Mouse (Mus musculus): Measurements from ENCODE around the gene Gal3st1.
"Not testable (repeated sequence)": the region's sequence is repeated elsewhere in the genome, so short reads cannot be mapped to it uniquely, and the experiment has no call there.

Gal3st1 gene

DNA sequence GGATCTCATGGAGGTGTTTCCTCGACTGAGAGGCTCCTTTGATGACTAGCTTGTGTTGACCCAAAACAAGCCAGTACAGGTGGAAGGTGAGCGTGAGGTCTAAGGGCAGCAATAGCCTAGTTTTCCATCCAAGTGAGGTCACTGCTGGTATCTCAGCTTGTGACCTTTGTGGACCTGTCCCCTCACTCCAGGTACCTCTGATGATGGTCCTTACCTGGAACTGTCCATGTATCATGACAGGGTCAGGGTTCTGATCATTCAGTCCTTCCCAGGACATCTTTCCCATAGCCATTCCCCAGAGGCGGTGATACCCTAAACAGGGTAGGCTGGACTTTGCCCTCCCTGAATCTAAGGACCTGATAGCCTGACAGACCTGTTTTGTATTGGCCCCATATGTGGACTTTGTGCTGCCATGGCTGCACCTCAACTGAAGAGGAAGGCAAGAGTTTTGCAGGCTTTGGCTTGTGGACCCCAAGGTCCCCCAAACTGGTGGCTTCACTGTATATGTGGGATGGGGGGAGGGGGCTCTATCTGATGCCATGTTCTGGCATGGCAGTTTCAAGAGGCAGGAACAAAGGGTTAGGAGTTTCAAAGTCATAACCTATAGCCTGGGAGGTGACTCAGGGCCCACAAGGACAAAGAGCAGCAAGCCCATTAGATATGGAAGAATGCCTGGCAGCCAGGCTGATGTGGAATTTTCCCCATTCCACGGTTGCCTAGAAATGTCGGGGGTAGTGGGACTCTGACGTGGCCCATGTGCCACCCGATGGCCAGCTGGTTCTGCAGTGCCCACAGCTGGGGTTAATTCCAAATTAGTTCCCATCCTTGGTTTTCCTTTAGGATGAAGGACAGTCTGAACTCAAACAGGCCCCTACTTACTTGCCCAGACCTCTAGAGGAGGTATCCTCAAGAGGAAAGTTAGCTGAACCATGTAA is 894 bp upstream of the Gal3st1 start:
- no peak for DNase-seq (ENCODE audit: low read depth, low spot score)

DNA sequence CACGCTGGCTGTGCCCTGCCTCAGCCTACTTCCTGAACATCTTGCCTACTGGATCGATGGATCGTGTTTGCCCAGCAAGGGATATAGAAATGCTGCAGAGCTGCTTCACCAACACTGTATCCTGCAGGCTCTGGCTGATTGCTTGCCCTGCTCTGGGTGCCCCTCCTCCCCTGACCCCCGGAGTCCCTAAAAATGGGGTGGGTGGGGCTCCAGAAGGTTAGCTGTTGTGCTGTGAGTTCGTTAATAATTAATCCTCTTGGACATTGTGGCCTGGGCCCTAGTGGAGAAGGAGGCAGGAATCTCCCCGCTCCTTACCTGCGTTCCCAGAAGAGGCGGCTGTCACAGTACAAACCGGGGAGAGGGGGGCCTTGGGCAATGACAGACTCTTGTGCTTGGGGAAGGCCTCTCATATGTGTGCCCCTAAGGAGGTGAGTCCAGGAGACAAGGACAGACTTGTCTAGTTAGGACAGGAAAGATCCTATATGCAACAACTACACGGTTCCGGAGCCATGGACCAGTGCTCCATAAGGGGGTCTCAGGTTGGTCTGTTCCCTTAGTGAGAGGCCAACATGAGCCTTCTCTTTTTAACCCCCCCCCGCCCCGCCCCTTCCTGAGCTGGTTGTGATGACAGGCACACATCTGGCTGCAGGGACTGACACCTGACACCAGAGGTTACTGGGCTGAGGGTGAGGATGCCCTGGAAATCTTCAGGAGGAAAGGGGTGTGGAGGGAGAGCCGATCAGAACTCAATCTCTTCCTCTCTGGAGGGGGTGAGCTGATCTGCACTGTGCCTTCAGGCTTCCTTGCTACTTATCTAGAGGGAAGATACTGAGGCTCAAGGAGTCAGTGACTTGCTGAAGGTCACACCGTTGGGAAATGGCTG is 668 bp downstream of the Gal3st1 start:
- no peak for DNase-seq (ENCODE audit: low read depth, low spot score)

DNA sequence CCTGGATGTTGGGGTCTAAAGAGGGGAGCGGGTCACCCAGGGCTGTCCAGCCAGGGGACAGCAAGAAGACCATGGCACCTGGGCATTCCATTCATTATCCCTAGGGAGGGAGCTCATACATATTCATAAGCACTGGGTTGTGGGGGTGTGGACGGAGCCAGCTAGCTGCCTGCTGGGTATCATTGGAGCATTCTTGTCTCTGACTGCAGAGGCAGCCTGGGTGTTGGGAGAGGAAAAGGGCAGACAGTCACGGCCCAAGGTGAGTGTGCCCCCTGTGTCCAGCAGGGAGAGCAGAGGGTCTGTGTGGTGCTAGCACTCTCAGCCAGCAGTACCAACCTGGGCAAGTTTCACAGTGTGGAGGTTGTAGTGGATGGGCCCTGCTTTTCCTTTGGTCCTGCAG is 6.3 kb downstream of the Gal3st1 start:
- no peak for DNase-seq (ENCODE audit: low read depth, low spot score)

DNA sequence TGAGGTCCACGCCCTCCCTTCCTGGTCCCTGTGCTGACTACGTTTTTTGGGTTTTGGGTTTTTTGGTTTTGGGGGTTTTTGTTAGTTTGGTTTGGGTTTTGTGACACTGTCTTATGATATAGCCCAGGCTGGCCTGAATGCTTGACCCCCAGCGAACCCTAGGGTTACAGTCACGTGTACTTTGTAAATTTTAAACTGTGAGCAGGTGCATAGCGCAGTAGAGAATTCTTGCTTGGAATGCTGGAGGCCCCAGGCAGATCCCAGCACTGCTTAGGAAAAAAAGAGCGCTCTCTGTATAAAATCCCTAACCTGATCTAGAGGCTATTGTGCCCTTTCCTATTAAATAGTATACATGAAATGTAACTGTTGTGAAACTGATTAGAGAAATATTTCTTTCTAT is 9.7 kb downstream of the Gal3st1 start:
- no peak for DNase-seq (ENCODE audit: low read depth, low spot score)

DNA sequence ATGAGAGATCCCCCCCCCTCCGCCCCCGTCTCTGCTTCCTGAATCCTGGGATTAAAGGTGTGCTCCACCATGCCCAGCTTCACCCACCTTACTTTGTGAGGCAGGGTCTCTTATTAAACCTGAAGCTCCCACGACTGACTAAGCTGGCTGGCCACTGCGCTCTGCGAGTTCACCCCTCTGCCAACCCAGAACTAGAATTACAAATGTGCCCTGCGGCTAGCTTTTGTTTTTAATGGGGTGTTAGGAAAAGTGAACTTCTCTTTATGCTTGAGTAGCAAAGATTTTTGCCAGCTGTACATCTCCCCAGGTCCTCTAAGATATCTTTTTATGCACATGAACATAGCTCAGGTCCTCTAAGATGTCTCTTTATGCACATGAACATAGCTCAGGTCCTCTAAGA is 10.5 kb downstream of the Gal3st1 start:
- no peak for DNase-seq (ENCODE audit: low read depth, low spot score)

DNA sequence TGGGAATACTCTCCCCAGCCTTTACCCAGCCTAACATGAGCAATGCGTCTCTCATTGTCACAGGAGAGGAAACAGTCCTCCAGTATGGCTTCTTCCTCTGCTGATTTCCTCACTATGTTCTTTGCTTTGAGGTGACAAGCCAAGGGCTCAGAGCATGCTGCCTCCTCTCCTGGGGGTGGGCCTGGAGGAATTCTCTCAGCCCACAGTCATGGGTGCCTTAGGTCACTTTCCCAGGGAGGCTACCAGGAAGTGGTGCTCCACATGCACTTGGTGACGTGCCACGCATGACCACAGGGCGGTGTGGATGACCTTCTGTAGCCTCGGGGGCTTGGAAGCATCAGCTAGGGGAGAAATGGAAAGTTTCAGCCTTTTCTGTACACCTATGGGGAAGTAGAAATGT is 12.1 kb downstream of the Gal3st1 start:
- no peak for DNase-seq (ENCODE audit: low read depth, low spot score)

DNA sequence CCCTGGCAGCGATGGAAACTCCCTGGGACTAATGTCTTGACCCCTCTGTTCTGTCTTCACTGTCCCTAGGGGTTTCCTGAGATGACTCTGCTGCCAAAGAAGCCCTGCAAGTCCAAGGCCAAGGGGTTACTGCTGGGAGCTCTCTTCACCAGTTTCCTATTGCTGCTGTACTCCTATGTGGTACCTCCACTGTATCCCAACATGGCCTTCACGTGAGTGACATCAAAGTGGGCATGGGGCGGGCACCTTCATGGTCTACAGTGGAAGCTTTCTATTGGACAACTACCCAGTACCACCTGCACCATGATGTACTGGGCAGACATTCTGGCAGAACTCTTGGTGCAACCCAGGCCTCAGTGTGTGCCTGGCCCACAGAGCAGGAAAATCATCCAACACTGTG is 13.4 kb downstream of the Gal3st1 start:
- DNase-seq (ENCODE audit: low read depth, low spot score) = no peak

DNA sequence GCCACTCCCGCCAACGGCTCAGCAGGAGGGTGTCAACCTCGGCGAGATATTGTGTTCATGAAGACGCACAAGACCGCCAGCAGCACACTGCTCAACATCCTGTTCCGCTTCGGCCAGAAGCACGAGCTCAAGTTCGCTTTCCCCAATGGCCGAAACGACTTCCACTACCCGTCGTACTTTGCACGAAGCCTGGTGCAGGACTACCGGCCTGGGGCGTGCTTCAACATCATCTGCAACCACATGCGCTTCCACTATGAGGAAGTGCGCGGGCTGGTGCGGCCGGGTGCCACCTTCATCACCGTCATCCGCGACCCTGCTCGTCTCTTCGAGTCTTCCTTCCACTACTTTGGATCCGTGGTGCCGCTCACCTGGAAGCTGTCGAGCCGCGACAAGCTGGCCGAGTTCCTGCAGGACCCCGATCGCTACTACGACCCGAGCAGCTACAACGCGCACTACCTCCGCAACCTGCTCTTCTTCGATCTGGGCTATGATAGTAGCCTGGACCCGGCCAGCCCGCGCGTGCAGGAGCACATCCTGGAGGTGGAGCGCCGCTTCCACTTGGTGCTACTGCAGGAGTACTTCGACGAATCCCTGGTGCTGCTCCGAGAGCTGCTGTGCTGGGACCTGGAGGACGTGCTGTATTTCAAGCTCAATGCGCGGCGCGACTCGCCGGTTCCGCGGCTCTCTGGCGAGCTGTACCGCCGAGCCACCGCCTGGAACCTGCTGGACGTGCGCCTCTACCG is 14.7 kb downstream of the Gal3st1 start:
- no peak for DNase-seq (ENCODE audit: low read depth, low spot score)

DNA sequence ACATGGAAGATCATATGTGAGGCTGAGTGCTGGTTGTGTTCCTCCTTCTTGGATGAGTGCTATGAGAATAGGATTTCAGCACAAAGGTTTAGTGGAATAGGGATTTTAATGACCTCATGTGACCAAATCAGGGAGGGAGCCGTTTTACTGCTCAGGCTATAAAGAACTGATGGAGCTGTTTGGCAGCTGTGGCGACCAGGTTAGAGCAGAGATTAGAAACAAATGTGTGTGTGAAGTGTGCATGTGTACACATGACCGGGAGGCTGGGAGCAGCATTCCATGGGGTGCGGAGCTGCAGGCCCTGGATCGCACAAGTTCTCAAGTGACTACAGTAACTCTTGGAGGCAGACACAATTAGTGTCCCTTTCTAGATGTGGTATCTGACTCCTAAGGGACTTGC is 16.1 kb downstream of the Gal3st1 start:
- DNase-seq (ENCODE audit: low read depth, low spot score) = peak; percentile 78

DNA sequence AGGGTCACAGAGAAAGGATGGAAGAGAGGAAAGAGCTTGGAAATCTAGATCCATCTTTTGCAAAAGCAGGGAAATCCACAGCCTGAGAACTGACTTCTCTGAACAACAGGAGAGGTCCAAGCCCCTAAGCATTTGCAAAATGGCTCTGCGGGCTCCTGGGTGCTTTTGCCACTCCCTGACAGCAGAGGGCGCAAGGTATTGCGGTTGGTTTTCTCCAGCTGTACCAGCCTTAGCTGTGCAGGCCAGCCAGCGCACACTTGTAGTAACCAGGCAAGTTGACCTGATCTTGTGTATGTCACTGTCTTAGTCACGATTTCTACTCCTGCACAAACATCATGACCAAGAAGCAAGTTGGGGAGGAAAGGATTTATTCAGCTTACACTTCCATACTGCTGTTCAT is 18.2 kb downstream of the Gal3st1 start:
- peak; percentile 71 for DNase-seq (ENCODE audit: low read depth, low spot score)

DNA sequence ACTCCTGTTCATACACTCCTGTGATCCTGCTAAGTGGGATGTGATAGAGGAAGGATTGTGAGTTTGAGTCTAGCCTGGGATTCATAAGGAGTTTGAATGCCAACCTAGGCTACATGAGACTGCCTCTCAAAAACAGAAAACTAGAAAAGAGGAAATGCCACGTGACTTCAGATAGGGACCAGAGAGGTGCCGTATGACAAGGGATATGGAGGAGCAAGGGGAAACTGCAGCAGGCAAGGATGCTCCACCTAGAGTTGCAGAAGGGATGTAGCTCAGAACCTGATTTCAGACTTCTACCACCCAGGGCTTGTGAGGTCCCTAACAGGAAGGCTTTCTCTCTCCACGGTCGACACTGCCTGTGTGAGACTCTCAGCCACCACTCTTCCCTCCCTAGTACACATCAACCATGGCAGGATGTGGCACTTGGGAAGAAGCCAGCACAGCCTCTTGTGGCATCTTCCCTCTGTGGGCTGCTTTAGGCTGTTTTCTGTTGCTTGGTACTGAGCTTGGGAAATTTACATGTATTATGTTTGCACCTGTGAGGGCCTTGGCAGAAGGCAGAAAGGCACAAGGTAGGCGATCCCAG is 21.9 kb downstream of the Gal3st1 start:
- no peak for DNase-seq (ENCODE audit: low read depth, low spot score)

DNA sequence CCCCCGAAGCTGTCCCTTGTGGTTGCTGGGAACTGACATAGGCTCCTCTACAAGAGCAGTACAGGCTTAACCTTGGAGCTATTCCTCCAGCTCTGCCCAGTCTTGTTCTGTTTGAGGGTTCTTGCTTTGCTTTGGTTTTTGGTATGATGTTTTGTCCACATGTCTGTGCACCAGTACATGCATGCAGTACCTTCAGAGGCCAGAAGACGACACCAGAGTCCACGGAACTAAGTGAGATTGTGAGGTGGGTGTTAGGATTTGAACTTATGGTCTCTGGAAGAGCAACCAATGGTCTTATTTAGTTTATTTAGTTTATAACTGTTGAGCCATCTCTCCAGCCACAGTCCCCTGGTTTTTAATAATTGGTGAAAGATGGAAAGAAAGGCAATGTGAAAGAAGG is 23.0 kb downstream of the Gal3st1 start:
- DNase-seq (ENCODE audit: low read depth, low spot score) = no peak

DNA sequence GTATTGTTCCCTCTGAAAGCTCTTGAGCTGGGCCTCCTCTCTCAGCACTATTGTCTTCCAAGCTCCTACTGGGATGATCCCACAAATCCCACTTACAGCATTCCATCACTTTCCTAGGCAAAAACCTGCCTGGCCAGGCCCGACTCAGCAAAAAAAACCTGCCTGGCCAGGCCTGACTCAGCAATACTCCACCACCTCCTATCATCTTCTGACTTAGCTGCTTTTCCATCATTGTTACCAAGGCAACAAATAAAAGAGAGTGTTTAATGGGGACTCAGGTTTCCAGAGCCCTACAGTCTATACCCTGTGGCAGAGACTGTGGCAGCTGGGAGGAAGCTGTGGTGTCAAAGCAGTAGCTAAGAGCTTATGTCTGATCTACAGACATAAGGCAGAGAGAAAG is 29.2 kb downstream of the Gal3st1 start:
- DNase-seq (ENCODE audit: low read depth, low spot score) = no peak

DNA sequence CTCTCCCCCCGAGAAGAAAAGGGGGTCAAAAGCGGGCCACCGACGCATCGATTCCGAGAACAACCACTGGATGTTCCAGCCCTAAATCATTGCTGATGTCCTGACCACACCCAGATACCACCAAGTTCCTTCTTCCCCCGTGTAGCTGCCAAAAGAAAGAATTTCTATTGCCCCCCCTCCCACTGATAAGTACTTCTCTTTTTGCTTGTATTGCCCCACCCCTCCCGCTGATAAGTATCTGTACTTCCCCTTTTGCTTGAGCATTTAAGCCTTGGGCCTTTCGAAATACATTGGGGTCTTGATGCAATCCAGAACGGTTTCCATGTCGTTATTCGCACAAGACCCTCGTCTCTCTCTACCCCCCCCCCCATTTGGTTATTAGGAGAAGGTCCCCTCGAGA is 32.4 kb downstream of the Gal3st1 start:
- DNase-seq (ENCODE audit: low read depth, low spot score) = not testable (repeated sequence)

DNA sequence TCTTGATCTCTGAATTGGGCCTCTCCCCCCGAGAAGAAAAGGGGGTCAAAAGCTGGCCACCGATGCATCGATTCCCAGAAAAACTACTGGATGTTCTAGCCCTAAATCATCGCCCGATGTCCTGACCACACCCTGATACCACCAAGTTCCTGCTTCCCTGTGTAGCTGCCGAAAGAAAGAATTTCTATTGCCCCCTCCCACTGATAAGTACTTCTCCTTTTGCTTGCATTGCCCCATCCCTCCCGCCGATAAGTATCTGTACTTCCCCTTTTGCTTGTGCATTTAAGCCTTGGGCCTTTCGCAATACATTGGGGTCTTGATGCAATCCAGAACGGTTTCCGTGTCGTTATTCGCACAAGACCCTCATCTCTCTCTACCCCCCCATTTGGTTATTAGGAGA is 38.7 kb downstream of the Gal3st1 start:
- DNase-seq (ENCODE audit: low read depth, low spot score) = not testable (repeated sequence)

DNA sequence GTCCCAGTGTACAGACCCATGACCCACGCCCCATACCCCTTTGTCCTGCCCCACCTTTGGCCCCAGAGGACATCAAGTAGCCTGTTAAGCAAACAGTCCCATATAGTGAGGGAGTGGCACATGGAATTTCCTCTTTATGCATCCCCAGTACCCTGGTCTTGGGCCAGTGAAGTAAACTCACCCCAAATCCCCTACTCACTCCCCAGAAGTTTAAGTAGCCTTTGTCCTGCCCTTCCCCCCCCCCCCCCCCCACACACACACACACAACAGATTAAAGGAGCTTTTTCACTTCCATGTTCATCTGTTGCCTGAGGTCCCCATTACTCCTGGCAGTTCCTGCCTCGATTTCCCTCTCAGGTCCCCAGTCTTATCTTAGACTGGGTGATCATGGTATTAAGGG is 39.9 kb downstream of the Gal3st1 start:
- DNase-seq (ENCODE audit: low read depth, low spot score) = no peak

DNA sequence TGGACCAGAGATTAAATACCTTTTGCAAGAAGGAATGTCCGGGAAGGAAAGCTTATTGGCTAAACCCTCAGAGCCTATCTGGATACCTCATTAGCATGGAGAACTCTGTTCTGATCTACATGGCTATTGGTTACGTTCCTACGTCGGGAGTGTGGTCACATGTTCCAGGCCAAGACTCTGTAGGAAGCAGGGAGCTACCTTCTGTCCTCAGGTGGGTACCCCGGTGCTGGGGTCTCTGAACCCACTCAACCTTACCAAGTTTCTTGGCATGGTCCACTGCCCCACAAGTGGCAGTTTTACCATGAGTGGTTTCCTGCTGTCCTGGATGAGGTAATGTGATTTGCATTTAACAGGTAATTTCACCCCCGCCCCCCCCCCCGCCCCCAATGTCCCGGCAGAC is 43.6 kb downstream of the Gal3st1 start:
- no peak for DNase-seq (ENCODE audit: low read depth, low spot score)

DNA sequence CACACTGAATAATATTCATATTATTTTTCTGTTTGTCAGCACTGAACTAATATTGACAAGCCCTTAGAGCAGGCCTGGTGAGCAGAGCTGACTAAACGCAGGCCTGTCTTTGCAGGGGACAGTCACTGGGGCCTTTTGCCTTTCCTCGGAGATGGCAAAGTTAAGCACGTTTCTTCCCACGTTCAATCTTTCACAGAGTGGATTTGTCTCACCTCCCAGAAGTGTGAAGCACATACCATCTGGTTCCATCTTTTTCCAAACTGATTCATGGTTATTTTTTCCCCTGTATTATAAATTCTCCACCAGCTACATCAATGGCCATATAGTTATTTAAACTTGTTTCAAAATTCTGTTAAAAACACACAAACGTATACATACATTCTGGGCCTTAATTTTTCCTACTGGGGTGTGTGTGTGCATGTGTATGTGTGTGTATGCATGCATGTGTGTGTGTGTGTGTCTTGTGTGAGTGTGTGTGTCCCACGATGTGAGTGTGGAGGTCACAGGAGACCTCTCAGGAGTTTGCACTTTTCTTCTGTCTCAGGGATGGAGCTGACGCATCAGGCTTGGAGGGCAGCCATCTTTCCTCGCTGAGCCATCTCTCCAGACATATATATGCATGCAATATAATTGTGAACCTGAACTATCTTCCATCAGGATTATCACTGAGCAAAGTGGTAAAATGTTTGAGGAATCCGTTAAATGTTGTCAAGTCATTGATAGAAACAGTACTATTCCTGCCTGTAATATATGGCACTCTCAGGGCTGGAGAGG is 44.3 kb downstream of the Gal3st1 start:
- no peak for DNase-seq (ENCODE audit: low read depth, low spot score)

DNA sequence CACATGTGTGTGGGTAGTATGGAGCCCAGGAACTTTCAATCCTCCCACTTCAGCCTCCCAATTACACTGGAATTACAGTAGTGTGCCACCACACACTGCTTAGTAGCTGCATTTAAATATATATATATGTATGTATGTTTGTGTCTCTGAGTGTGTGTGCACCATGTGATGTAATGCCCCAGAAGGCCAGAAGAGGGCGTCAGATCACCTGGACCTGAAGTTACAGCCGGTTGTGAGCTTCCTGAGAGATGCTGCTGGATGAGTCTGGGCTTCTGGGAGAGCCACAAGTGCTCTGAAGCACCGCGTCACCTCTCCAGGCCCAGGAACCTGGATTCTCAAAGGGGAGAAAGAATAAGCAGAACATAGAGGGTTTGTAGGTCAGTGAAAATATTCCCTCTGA is 45.9 kb downstream of the Gal3st1 start:
- no peak for DNase-seq (ENCODE audit: low read depth, low spot score)

DNA sequence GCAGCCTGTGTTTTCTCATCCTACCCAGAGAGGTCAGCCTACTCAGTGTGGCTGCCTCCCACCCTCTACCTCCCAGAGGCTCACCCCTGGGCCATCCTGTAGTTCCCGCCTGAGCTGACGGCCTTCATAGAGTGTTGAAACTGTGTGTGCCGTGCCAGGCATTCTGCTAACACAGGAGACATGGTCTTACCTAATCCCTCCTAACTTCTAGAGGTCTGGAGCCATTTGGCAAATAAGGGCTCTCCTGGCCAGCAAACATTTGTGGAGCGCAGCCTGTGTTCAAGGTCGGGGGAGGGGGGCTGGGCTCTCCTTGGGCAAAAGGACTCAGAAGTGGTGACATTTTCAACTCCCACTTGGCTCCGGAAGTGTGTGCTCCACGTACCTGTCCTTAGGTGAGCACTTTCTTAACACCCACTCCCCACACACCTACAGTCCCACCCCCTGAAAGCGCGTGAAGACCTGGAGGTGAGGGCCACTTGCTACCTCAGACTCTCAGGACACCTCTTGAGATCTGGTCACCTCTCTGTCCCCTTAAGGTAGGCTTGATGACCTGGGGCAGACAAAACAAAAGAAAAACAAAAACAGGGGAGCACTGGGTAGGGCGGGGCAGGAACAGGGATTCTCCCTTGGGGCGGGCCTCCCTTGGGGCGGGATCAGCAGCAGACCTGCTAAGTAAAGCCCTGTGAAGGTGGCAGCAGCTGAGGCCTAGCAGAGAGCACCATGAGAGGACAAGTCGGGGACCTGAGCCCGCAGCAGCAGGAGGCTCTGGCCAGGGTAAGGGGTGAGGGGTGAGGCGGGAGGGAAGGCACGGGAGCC is 47.9 kb downstream of the Gal3st1 start, which contains the start of gene Sec14l4:
TSS of gene Sec14l4 (plus strand) at position 337 of the 816 bp plus-strand sequence.
- no peak for DNase-seq (ENCODE audit: low read depth, low spot score)

Data from forelimb bud, embryonic 11.5 days (tissue).